Mouse (Mus musculus) urinary bladder, adult 2 months (tissue): ENCODE data around the gene Col15a1. TPM values are rescaled to one million over a fixed set of nuclear protein-coding genes. Genes with fewer than 3 reads are reported as not detected.

ENCODE experiments used
- DNase-seq: peaks from one replicate; pipeline ENCODE4 v3.0.0; 2022; ENCODE audit warnings: low spot score
- polyA plus RNA-seq: library from polyadenylated mRNA; depleted of rRNA; stranded (reverse); fragments of >200 nt; gene quantifications from 2 replicates; pipeline ENCODE4 v1.2.3, GENCODE M21; 2012

The Col15a1 gene
- polyA plus RNA-seq, 1 experiment = 117 TPM

DNA sequence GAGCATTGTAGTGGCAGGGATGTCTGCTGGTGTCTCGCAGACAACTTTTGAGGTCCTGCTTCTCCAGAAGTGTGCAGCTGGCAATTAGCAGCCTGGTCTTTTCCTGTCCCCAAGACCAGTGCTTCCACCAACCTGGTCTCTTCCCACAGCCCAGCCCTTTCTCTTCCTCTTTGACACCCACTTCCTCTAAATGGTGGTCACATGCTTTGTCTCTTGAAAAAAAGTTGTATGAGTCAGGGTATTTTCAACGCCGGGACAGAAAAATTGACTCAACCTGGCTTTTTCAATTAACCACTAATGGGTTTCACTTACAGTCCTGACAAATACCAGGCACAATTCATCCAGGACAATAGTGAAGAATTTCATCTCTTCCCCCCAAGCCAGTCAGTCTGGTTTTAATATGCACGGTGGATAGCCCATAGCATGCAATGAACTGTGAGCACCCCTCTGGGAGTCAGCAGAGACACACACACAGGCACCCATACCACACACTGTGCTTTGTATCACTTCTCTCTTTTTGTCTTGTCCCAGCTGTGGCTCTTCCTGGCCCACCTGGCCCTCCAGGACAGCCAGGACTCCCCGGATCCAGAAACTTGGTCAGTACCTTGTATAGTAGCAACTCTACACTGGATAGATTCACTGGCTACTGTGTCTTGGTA lies 95.5 kb downstream of the Col15a1 start:
- no peak for DNase-seq

DNA sequence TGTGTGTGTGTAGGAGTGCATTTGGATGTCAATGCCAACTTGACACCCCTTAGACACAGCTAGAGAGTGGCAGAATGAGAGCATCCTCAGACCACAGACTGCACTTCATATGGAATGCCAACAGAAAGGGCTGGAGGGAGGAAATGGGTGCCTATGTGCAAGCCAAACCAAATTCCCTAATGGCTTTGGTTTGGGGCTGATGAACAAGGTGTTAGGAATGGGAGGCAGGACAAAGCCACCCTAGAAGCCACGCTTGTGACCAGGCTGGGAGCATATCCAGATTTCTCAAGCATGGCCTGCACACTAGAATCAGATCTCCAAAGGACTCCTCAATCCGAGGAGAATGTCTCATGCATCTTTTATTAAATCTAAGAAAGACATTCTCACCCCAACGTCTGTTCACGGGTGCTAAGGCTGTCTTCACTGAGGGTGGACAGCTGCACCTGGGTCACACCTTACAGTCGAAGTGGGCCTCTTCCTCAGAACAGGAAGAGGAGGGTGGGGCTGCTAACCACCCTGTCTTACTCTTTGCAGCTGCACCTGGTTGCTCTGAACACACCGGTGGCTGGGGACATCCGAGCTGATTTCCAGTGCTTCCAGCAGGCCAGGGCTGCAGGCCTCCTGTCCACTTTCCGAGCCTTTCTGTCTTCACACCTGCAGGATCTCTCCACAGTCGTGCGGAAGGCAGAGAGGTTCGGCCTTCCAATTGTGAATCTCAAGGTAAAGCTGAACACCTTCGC lies 102.1 kb downstream of the Col15a1 start:
- no peak for DNase-seq

DNA sequence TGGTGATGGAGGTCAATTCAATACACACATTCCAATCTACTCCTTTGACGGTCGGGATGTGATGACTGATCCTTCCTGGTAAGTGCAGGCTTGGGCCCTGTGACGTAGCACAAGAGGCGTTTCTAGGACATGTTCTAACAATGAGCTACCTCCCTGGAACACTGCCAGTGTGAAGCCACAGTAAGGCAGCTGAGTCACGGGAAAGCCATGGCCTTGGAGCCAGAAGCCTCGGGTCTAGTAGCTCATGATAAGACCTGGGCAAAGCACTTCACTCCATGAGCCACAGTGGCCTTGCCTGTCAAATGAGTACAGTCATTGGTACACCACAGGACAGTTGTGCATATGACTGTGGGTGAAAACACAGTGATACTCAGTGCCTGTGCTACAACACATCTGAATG lies 102.9 kb downstream of the Col15a1 start:
- DNase-seq = no peak

DNA sequence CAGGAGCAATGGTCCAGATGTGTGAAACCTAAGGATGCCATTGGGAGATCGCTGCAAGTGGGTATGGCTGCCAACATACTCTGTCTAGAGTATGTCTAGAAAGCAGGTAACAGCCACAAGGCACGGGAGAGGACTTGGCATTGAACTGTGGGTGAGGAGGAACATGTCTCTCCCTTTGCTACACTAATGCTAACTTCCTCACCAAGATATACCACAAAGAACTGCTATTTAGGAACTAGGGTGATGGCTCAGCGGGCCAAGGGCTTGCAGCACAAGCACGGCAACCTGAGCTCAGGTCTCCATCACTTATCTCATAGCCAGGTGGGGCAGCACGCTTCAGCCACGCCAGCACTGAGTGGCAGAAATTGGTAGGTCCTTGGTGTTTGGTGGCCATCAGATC lies 103.5 kb downstream of the Col15a1 start:
- no peak for DNase-seq

DNA sequence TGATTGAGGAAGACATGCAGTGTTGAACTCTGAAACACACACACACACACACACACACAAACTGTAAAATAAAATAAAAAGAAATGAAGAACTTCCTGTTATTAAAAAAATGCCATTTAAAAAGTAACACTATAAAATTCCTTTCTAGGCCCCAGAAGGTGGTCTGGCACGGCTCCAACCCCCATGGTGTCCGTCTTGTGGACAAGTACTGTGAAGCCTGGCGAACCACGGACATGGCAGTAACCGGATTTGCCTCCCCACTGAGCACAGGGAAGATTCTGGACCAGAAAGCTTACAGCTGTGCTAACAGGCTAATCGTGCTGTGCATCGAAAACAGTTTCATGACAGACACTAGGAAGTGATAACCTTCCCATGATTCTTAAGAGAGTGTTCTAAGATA lies 104.0 kb downstream of the Col15a1 start:
- DNase-seq = no peak

DNA sequence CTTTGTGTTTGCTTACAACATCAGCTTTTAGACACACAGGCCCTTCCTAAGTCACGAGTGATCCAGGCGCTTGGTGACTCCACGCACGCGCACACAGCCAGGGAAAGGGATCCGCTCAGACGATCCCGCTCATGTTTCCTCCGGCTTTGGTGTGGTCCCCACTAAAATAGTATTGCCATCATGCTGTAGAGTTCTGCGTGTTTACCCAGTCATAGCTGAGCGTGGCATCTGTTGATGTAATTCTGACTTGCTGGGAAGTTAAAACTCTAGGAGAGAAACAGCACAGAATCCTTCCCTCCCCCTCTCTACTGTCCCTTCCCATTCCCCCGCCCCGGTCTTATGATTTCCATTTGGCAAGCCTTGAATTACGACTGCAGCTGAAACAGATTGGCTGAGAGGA lies 104.7 kb downstream of the Col15a1 start:
- no peak for DNase-seq

DNA sequence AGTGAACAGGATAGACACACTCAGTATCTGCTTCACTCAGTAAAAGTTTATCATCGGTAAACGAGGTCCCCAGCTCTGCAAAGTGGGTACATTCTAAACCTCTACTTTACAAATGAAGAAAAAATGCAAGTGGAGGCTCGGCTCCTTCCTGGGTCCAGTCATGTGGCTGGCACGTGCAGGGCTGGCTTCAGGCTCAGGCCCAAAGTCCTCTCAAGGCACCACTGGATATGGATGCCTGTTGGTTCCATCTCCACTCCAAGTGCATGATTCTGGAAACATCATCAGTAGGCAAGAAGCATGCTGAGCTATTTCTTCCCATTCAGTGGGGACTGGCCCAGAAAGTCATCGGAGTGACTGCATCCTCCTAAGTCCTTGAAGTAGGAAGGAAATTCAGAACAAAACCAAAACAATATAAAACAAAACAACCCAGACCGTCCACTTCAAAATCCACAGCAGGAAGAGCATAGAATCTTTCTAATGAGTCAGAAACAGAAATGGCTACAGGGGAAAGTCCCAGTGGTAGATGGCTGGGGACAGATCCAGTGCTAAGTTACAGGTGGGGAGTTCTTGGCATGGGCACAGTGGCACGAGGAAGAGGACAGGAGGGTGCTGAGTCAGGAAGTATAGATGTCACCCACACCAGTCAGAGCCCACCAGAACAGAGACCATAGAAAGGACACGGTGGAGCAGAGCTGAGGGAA lies 105.9 kb downstream of the Col15a1 start:
- DNase-seq = no peak

DNA sequence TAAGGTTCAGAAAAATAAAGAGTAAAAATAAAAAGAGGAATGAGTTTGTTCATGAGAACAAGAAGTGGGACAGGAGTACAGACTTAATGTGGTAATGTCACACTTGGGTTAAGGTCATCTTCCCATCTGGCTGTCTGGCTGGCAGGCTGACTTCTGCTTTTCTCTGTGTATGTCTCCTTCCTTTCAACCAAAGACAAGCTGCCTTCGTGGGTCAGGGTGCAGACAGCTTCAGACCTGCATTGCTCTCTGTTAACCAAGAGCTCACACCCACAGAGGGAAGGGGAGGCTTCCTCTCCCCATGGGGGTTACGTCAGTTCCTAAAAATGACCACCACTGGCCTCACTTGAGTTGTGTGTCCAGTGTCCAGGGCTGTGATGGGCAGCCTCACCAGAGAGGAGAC lies 107.5 kb downstream of the Col15a1 start:
- DNase-seq = no peak

DNA sequence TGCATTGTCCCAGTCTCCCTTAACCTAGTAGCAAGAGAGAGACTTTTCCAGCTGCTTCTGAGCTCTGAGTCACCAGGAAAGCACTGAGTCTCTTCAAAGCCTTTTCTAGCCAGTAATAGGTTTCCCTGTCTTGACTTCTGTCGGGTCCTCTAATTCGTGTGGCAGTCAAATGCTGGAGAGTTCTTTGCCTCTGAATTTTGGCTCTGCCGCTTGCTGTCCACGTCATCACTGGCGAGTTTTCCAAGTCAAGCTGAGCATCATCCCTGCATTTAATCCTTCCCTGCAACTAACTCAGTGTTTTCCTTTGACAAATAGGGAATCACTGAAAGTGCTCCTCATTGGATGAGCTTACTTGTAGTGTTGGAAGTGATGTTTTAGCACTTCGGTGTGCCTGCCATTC lies 108.5 kb downstream of the Col15a1 start:
- no peak for DNase-seq

DNA sequence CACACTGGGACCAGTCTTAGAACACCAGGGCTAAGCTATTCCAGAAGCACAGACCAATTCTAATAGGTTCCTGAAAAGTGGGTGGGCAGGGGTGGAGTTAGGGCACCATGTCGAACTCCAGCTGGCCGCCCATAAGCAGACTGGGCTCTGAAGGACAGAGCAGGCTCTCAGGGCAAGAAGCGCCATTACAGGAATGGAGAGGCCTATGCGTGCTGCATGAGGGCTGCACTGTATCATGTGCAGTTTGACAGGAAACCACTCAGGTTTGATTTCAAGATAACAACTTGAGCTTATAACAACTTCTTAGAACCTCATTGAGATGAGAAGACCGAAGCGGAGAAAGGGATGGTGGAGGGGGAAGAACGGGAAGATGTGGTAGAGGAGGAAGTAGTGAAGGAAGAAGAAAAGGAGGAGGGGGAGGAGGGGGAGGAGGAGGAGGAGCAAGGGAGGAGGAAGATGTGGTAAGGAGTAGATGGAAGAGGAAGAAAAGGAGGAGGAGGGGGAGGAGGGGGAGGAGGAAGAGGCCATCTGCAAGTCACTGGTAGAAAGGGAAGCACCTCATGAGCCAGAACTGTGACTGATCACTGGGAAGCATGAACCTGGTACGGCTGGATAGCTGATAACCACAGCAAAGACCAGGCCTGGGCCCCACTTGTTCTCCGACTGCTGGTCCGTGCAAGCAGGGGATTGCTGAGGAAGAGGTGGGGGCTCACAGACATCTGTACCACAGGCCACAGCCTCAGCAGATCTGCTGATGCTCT lies 111.8 kb downstream of the Col15a1 start:
- no peak for DNase-seq

DNA sequence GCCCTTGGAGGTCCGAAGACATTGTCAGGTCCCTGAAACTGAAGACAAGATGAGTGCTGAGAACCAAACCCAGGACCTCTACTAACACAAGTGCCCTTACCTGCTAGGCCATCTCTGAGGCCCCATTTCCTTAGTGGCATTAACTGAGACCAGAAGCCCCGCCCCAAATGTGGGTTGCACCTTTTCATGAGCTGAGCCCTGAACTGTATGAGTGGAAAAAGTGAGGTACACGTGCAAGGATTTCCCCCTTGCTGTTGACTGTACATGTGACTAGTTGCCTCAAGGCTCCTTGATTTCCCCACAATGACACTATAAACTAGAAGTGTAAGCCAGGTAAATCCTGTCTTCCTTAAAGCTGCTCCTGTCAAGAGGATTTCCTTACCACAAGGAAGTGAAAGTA lies 114.4 kb downstream of the Col15a1 start:
- DNase-seq = no peak

DNA sequence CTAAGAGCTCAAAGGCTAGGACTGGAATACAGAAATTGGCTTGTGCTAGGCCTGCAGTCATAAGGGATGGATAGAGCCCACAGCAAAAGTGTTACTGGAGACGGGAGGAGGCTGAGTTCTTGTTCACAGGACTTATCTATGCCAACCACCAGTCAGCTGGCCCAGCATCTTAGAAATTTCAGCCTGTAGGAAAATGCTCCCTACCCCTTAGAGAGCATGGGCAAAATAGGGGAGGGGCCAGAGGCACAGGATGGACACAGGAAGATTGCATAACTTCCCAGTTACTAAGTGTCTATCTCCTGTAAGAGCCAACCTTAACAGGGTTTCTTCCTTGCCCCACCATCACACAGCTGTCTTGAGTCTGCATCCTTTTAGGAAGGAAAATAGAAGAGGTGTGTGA lies 116.2 kb downstream of the Col15a1 start:
- no peak for DNase-seq

DNA sequence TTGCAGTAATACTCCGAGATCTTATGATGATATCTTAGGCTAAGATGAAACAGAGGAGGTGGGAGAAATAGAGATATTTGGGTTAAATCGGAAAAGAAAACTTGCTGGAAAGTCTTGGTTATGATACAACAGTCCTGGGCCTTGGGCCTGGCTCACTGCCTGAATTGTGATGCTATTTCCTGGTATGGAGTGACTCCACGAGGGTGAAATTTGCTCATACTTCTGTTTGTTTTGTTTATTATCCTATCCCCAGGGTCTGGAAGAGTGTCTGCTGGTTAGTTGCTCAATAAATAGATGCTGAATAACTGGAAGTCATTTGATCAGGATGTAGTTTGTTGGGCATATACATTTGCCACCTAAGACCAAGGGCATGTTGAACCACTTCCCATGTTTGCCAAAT lies 119.8 kb downstream of the Col15a1 start:
- no peak for DNase-seq

DNA sequence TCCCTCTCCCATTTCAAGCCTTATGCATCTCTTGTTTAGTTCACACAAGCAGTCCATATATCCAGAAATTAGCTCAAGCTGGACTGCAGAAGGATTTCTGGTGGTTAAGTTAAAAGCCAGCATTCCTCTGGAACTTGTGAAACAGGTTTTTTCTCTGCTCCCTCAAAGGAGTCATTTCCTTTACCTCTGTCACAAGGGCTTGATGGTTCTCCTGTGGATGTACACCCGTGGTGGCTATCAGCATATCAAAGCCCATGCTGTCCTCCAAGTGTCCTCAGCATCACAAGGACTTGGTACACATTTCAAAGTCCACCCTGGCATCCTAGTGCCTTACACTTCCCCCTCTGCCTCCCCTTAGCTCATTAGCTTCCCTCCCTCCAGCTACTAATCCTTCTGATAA lies 121.3 kb downstream of the Col15a1 start:
- no peak for DNase-seq

DNA sequence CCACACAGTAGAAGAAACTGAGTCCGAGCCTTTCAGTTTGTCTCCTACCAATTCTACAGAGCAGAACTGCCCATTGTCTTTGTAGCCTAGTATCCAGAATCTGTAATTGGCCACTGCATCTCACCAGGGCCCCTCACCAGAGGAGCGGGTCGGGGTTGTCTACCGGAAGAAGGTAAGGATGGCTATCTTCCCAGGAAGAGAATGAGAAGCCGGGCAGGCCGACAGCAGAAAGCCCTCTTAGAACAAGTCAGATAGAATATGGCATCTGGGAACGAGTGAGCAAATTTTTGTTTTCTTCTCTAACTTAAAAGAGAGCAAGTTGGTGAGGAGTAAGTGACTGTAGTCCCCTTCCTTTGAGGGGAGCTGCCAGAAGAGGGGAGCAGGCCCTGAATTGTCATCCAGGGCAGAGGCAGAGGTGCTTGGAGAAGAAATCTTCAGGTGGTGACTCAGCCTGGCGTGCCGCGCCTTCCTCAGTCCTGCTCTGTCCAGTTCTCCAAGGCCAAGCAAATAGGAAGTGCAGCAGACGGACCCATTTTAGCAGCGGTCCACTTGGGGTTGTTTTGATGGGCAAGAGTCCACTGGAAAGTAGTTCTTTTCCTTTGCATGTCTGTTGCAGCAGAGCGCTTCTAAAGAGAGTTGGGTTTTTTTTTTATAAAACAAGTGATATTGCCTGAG lies 122.6 kb downstream of the Col15a1 start:
- no peak for DNase-seq

DNA sequence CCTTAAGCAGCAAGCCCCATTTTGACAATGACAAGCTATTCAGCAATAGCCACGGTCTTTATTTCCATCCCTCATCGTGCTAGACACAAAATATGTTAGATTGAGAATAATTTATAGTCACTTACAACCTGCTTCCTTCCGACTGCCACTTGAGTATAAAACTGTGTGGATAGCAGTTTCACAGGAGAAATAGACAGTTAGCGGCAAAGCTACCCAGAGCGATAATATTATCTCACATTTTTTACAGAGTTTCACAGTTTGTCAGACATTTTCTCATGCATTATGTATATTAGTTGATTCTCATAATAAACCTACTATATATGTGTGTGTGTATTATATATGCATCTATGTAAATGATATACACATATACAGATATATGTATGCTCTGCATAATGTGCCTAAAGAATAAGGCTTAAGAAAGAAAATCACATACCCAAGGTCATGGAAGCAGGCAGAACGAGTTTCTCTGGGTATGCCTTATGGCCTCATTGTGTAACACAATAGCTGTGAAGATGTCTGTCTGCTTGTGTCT lies 124.9 kb downstream of the Col15a1 start:
- no peak for DNase-seq

DNA sequence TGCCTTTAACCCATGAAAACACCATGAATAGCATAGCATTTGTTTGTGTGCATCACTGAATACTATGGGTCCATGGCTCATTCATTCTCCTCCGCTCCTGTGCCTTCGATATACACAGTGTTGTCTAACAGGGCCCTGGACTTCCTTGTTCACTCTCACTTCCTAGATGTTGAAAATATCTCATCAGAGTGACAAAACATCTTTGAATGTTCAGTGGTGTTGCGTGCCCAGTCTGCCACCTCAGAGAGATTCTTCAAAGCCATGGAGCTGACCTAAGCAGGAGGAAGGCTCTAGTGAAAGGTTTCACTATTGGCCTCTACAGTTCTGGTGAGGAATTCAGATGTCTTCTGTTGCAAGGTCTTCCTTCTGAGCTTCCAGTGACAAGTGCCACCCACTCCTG lies 125.6 kb downstream of the Col15a1 start:
- DNase-seq = no peak

DNA sequence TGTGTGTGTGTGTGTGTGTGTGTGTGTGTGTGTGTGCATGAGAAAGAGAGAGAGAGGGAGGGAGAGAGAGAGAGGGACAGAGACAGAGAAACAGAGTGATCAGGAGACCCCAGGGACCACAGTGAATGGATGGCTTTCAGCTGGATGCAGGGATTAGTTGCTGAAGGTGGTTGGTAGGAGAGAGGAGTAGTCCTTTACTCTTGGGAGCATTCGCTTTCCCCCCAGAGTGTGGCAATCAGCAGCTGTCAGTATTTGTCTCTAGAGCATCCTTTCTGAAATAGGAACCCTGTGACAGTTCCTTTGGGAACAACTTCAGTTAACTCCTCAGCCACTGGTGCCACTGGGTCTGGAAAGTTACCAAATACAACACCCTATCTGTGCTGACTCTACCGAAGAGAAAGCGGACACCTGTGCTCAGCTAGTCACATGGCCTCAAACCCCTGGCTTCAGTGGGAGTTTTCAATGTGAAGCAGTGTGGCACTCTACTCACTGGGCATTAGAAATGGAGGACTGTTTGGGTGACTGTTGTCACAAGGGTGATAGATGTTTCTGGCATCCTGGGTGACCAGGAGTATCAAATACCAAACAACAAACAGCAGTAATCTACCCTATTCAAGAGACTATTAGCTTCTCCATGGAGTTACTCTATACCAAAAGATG lies 129.1 kb downstream of the Col15a1 start:
- DNase-seq = no peak

DNA sequence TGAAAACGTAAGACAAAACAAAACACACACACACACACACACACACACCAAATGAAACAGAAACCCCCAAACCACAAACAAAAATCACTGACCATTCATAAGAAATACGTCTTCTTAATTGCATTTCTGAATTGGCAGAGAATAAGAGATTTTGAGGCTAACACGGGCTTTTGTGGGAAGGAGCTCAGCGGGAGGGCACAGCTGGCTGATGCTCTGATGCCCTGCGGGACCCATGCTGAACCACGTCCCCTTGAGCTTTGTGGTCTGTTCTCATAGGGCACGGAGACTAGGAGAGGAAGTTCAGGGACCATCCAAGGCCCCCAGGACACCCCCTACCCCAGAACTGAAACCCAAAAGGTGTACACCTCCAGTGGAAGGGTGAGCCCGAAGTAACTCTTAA lies 134.7 kb downstream of the Col15a1 start:
- no peak for DNase-seq

DNA sequence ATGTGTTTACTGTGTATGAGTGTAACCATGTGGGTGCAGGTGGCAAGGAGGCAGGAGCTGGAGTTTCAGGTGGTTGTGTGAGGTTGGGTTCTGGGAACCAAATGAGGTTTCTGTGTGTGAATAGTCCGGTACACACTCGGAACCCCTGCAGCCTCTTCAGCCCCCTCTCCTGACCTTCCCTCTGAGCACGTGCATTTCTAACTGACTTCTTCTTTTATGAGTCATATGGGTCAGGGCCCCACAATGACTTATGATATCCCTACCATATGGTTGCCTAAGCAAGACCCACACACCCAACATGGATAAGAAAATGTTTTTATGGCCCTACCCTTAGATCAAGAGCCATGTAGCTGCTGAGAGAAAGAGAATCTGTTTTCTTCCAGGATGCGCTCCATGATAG lies 139.1 kb downstream of the Col15a1 start:
- no peak for DNase-seq

DNA sequence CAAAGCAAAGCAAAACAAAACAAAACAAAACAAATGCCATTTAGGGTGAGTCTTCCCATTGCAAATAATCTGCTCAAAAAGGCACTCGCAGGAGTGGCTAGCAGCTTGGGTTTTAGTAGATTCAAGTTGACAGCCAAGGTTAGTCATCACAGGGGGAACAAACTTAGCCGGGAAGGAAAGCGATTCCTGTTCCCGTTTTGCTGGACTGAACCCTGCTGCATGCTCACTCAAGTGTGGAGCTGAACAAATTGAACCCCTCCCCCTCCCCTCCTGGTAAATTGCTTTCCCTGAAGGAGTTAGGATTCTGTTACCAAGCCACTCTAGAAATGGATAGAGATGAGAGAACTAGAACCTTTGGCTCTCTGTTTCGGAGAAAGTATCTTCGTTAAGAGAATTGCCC lies 141.8 kb downstream of the Col15a1 start:
- no peak for DNase-seq
